Mouse (Mus musculus): Measurements from ENCODE around the gene Samd8.
A peak's percentile ranks its signal among the peaks of the same experiment; 100 is the strongest.

The Samd8 gene

DNA sequence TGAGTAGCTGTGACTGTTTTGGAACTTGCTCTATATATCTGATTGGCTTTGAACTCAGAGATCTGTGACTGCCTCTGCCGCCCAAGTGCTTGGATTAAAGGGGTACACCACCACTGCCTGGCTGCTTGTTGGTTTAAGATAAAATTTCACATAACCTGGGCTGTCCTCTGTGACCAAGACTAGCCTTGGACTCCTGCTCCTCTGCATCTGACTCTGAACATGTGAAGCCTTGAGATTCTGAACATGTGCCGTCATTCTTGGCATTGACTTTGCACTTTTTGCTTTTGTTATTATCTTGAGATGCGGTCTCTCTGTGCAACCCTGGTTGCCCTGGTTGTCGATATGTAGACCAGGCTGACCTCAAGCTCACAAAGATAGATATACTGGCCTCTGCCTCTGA is 41.4 kb downstream of the Samd8 start:
- no peak for DNase-seq (ENCODE audit: low spot score in 2 of 2)

DNA sequence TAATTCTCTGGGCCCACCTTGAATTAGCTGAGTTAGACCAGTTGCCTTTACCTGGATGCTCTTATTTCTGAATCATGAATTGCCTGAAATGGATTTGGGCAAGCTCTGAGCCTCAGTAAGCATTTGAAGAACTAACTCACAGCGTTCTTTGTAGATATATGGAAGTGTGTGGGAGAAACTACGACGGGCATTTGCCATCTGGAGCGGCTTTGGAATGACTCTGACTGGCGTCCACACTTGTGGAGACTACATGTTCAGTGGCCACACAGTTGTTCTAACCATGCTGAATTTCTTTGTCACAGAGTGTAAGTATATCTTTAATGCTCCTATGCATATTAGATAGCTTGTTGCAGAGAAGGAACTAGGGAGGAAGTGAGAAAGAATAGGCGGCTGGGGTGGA is 41.9 kb downstream of the Samd8 start:
- no peak for DNase-seq (ENCODE audit: low spot score in 2 of 2)

DNA sequence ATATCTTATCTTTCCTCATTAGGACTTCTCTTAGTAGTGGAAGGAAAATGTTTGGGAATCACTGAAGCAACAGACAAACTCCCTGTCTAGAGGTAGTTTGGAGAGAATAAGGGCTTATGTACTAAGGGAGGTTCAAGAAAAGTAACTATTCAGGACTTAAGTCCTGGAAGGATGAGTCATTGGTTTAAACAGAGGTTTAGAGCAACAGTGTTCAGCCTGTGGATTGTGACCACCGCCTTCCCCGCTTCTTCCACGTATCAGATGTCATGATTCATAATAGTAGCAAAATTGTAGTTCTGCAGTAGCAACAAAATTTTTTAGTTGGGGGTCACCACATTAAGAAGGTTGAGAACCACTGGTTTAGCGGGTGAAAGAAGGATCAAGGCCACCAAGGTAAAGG is 50.3 kb downstream of the Samd8 start:
- DNase-seq (ENCODE audit: low spot score in 2 of 2): no peak

DNA sequence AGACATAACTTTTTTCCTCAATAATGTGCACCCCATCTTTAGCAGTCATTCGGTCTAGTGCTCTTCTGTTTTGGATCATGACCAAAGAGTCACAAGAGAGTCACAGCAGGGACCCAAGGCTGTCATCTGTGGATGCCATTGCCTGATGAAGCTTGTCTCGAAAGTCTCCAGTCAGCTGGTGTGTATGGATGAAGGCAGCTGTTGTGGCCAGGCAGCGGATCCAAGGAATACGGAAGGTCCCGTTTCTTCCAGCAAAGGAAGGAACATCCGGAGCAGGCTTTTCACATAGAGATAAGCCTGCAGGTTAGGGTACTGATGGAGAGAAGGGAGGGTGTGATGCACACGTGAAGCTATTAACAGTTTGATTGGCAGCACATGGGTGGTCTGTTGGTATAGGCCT is 51.3 kb downstream of the Samd8 start:
- no peak for DNase-seq (ENCODE audit: low spot score in 2 of 2)

DNA sequence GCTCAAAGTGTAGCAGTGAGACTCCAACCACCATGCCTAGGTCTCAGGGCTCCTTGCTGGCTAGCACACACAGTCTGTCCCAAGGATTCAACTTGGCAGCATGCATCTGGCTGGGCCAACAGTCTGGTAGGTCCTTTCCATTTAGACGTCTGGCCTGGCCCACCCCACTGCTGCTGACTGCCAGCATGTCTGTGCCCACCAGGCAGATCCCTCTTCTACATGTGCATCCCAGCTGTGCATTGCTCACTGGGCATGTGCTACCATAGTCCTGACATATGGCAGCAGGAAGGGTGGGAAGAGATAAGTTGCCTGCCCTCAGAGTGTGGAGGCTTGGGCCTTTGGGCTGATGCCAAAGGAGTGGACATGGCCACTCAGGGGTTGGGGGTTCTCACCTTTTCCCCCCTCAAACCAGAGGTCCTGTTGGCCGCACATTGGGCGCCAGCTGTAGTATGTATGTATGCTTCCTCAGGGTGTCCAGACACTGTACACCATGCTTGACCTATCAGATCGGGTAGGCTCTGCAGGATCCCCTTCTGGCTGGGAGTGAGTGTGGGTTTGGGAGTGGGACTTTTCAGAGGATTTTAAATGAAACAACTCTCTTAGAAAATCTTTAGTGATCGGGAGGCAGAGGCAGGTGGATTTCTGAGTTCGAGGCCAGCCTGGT is 52.3 kb downstream of the Samd8 start:
- DNase-seq (ENCODE audit: low spot score in 2 of 2): no peak

DNA sequence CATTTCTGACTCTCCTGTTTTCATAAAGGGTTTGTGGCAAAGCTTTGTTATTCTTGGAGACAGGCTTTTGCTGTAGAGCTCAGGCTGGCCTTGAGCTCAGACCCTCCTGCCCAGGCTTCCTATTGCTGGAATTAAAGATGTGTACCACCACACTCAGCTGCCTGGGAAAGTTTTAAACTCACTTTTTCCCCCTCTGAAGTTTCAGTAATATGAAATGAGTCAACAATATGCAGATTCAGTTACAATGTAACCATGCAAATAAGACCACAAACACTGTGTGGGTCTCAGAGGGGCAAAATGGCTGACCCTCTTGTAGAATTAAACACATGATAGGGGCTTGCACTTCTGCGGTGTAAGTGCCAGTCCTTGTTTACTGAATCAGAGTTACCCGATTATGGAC is 55.9 kb downstream of the Samd8 start:
- no peak for DNase-seq (ENCODE audit: low spot score in 2 of 2)

DNA sequence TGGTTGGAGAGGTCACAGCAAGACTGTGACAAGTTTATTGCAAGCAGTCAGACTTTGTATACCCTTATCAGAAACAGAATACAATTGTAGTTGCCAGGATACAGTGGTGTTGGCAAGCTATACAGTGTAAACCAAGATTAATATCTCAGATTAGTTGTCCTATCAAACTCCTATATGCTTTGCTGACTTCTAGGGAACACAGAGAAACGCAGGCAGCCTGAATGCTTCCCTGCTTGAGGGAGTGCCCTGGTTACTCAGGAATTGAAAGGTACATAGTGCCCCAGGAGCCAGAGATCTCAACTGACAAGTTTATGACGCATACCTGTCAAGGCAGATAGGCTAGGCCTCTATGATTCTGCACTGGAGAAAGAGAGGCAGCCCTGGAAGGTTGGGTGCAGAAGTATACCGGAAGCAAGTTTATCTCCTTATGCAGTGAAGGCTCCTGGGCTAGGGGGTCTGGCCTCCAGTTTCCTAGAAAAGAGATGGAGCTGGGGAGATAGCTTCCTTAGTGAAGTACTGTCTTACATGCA is 56.4 kb downstream of the Samd8 start:
- DNase-seq (ENCODE audit: low spot score in 2 of 2): no peak

DNA sequence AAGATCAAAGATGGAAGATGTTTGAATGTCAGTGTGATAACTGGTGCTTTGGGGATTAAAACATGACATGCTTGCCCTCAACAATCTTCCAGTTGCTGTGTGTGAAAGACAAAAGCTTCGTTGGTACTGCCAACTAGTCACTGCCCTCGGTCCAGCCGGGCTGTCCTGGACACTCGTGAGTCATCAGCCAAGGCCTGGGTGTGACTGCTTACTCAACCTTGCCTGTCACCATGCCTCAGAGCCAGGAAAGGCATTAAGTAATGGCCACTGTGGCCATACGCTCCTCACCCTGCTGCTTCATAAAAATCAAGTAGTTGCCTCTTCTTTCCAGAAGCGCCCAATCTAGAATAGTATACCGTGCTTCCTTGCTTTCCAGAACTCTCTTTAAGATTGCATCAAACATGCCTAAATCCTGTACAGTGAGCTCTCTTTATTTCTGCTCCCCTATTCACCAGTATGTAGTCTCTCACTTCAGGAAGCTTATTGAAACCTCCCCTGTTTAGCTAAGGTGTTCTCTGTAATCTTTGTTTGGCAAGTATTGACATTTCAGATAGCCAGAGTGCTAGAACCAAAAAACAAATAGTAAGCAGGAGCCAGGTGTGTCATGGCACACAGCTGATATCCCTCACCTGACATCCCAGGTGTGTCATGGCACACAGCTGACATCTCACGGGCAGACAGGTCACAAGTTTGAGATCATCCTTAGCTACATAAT is 58.0 kb downstream of the Samd8 start:
- no peak for DNase-seq (ENCODE audit: low spot score in 2 of 2)

DNA sequence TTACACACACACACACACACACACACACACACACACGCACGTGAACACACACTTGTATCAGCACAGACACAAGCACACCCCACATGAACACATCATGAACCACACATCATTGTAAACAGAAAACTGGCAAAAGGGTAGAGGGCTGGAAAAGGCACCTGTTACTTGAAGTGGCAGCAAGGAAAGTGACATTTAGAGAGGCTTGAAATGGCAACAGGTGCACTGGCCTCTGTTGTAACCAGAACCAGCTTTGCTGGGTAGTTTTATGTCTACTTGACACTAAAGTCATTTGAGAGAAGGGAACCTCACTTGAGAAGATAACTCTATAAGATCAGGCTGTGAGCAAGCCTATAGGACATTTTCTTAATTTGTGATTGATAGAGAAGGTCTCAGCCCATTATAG is 59.1 kb downstream of the Samd8 start:
- no peak for DNase-seq (ENCODE audit: low spot score in 2 of 2)

DNA sequence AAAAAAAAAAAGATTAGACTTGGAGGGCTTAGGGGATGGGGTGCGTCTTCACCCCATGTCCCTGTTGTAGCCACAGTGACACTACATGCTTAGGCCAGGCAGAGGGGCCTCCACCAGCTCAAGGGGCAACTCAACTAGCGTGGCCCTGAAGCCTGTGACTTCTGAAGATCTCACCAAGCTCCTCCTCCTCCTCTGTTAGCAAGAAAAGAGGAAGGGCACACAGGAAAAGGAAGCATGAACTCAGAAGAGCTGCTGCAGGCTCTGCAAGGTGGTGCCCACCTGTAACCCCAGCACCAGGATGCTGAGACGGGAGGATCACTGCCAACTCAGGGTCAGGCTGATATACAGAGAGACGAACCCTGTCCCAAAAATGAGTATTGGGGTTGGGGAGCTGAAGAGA is 61.0 kb downstream of the Samd8 start:
- DNase-seq (ENCODE audit: low spot score in 2 of 2): peak; percentile 15 to 30

DNA sequence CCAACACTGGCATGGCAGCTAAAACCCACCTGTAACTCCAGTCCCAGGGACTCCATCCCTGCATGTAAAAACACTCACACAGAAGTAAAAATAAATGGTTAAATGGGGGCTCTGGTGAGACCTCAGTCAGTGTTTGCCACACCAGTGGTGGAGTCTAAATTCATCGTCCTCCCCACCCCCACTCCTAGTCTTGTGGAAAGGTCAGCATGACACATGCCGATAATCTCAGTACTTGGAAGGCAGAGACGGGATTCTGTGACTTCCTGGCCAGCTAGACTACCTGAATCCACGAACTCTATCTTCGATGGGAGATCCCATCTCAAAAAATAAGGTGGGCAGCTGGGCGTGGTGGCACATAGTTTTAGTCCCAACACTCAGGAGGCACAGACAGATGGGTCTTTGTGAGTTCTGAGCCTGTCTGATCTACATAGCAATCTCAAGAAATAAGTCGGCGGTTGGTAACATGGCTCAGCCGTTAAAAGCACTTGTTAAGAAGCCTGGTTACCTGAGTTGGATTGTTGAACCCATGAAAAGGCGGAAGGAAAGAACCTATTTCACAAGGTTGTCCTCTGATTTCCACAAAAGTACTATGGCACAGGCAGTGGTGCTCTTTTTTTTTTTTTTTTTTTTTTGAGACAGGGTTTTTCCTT is 61.5 kb downstream of the Samd8 start:
- DNase-seq (ENCODE audit: low spot score in 2 of 2): no peak

DNA sequence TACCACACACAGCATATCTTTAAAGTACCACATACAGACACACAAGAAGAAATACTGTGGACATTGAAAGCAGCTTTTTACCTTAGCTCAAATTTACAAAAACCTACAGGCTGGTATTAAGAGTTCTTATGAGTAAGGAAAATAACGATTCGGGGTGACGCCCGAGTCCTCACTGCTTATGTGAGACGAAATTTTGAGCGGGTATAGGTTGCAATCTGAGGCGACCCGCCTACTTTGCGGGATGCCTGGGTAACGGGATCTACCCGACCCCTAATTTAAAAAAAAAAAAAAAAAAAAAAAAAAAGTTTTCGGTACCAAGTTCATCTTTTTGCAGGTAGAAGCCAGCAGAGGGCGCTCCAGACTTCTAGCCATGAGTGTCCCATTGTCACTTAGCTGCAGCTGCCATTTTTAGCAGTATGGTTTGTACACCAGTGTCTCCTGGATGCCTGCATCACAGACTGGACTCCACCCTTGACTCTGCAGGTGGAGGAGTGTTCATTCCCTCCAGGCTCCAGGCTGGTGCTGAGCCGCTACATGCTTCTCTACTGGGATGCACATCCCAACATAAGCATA is 62.3 kb downstream of the Samd8 start:
- DNase-seq (ENCODE audit: low spot score in 2 of 2): peak; percentile 67 to 77

DNA sequence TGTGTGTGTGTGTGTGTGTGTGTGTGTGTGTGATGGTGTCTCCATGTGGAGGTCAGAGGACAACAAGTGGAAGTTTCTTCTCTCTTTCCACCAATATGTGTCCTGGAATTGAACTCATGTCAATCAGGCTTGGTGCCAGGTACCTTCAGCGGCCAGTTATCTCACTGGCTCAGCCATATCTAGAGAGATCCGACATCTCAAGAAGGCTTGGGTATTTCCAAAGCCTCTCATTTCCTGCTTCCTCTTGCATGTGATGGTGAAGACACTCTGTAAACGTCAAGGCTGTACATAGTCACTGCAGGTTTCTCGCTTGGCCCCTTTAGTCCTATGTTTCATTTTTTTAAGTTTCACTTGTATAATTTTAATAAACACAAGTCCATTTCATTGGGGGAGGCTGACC is 62.9 kb downstream of the Samd8 start:
- no peak for DNase-seq (ENCODE audit: low spot score in 2 of 2)

DNA sequence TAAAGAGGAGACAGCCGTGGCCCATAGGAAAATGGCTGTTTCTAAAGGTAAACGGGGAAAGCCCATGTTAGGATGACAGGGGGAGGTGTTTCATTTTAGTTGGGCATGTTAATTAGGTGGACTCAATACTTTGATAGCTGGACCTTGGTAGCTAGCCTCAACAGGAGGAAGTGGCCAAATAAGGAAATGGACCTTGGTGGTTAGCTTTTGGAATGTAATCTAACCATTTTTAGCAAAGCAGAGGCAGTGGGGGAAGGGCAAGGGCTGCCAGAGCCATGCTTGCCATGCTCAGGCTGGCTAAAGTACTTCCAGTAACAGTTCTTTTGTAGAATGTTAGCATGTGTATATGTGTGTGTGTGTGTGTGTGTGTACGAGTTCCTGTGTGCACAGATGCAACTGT is 63.5 kb downstream of the Samd8 start:
- DNase-seq (ENCODE audit: low spot score in 2 of 2): no peak

DNA sequence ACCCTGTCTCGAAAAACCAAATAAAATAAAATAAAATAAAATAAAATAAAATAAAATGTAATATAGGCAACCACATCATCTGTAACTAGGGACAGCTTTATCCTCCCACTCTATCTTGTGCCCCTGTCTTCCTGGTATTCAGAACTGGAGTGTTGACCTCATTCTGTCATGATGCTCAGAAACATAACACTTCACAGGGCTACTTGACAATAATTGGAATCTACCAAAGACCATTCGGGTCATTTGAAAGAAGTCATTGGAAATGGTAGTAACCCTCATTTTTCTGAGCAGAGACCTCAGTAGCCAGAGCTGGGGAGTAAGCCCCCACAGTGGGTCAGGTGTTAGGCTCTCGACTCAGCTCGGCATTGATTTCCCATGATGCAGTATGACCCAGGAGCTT is 64.3 kb downstream of the Samd8 start:
- no peak for DNase-seq (ENCODE audit: low spot score in 2 of 2)

DNA sequence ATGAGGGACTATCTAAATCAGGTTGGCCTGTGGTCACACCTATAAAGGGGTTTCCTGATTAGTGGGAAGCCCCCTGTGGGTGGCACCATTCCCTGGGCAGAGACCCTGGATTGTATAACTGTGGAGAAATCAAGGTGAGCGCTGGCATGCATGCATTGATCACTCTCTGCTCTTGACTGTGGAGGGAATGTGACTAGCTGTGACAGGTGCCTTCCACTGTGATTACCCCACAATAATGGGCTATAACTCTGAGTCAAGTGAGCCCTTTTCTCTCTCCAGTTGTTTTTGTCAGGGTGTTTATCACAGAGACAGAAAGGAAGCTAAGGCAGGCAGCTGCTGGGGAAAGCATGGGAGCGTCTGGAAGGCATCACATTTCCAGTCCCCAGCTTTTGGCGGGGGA is 65.9 kb downstream of the Samd8 start:
- DNase-seq (ENCODE audit: low spot score in 2 of 2): no peak

DNA sequence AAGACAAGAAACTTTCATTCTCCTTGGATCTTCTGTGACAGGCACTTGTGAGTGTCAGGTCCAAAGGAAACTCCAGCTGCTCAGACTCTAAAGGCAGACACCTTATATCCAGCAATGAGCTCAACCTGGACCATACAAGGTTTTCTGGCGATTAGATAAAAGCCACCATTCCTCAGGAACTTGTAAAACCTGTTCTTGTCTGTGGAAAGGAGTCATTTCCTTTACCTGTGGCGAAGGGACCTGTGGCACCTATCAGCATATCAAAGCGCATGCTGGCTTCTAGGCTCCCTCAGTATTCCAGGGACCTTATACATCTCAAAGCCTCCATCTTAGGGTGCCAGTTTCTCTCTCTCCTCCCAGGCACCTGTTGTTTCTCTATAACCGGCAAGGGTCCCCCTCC is 67.1 kb downstream of the Samd8 start:
- no peak for DNase-seq (ENCODE audit: low spot score in 2 of 2)

DNA sequence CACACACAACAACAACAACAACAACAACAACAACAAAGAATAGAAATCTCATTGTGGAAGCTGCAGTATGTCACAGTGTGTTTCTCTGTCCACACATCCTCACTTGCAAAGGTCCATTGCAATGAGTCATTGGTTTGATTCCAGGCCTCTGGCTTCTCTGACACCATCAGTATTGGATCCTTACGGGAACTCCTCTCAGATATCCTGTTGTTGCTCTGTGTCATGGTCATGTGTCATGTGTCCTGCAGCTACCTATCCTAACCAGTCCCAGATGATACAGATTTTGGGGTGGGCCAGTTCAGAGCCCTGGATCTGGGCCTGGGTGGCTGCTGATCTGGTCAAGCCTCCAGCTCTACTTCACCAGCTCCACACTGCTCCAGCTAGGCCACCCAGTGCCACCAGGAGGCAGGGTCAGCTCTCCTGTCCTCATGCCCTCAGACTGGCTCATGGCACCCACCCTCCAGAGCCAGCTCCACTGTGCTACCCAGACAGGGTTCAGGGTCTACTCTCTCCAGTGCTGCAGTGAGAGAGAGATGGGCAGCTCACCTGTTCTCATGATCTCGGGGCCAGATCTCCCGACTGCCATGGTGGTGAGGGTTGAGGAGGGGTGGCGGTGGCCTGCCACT is 70.7 kb downstream of the Samd8 start:
- DNase-seq (ENCODE audit: low spot score in 2 of 2): no peak

DNA sequence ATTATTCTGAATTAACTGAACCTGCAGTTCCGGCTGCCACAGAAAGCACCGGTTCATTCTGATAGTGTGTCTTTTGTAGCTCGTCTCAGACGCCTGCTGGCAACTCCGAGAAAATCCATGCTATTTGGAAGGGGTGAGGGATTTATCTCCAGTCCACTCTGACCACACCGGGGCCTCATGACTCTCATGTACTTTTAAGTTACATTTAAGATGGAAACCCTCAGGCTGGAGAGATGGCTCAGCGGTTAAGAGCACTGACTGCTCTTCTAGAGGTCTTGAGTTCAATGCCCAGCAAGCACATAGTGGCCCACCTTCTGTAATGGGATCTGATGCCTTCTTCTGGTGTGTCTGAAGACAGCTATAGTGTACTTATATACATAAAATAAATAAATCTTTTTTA is 72.0 kb downstream of the Samd8 start:
- DNase-seq (ENCODE audit: low spot score in 2 of 2): no peak

DNA sequence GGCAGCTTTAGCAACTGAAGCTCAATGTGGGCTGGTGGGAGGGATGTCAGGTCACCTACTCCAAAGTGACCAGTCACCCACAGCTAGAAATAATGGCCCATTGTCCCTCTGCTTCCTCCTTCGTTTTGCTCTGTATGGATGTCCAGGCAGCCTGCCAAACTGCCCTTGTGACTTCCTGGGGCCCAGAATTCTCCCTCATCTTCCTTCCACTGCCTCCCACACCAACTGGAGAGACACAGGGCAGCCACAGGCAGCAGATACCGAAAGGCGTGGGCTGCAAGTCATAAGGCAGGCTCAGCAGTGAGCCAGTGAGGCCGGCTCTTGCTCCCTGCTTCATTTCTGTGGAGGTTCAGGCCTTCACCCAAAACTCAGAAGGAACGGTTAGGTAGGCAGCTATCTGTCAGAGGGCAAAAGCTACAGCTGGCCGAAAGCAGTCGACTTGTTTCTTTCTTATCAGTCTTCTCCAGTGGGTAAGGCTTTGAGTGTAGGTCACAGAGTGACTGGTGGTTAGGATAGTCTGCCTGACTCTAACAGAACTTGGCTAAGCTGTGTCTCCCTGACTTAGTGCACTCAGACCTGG is 72.6 kb downstream of the Samd8 start:
- DNase-seq (ENCODE audit: low spot score in 2 of 2): peak; percentile 40 to 53

DNA sequence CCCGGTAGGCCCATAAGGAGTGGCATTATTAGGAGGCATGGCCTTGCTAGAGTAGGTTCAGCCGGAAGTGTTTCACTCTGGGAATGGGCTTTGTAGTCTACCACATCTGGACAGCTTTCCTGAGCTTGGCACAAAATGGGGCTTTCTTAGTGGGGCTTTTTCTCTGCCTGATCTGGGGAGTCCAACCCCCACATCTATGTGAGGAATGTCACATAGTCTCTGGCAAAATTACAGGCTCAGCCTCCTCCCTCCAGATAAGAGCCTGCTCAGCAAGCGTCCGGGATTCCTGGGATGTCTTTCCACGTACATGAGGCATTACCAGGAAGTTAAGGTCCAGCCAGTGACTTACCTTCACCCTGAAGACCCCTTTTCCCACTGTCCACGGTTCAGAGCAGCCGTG is 73.6 kb downstream of the Samd8 start:
- no peak for DNase-seq (ENCODE audit: low spot score in 2 of 2)

DNA sequence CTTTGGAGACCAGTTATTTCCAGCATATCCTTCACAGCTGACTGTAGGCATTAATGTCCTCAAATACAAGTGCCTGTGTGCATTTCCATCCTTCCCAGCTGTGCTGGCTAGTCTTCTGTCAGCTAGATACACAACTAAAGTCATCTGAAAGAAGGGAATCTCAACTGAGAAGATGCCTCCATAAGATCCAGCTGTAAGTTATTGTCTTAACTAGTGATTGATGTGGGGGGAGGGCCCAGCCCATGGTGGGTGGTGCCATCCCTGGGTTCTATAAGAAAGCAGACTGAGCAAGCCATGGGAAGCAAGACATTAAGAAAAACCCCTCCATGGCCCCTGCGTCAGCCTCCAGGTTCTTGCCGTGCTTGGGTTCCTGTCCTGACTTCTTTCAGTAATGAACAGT is 74.6 kb downstream of the Samd8 start, which contains the start of gene Vdac2:
Gene Vdac2, plus strand, starts transcription at position 301 of the 400 bp plus-strand sequence.
- no peak for DNase-seq (ENCODE audit: low spot score in 2 of 2)
